Mouse (Mus musculus) midbrain, postnatal 0 days (tissue): Measurements from ENCODE around the gene Armt1. TPM values are rescaled to one million over a fixed set of nuclear protein-coding genes. Genes with fewer than 3 reads are reported as not detected.

Source experiments
- ATAC-seq: fragments of 200-750 bp; cut with Nextera tagmentation; 2 replicates; pipeline ENCODE4 v1.8.0; 2017; ENCODE audit warnings: moderate number of reproducible peaks, mild to moderate bottlenecking, moderate TSS enrichment, moderate library complexity; ENCODE audit not compliant: low FRiP score
- DNase-seq: peaks from one replicate; pipeline ENCODE4 v3.0.0-alpha.2; 2015; ENCODE audit warnings: low spot score
- H3K27ac ChIP-seq: fragments of 300-500 bp; sonication (generic); 2 replicates; pipeline ENCODE4 v1.5.1; 2014; ENCODE audit warnings: low read depth, mild to moderate bottlenecking, low read length, mixed read lengths
- H3K27me3 ChIP-seq: fragments of 300-500 bp; sonication (generic); 2 replicates; pipeline ENCODE4 v1.6.1; 2014; ENCODE audit warnings: low read length, control low read depth, mixed read lengths; ENCODE audit not compliant: insufficient read depth
- H3K36me3 ChIP-seq: fragments of 300-500 bp; sonication (generic); 2 replicates; pipeline ENCODE4 v1.6.1; 2014; ENCODE audit warnings: low read length, control low read depth, mixed read lengths; ENCODE audit not compliant: insufficient read depth
- H3K4me1 ChIP-seq: fragments of 300-500 bp; sonication (generic); 2 replicates; pipeline ENCODE4 v1.6.1; 2014; ENCODE audit warnings: mild to moderate bottlenecking, control low read depth, antibody characterized with exemption, low read length, mixed read lengths; ENCODE audit not compliant: insufficient read depth
- H3K4me2 ChIP-seq: fragments of 300-500 bp; sonication (generic); 2 replicates; pipeline ENCODE4 v1.6.1; 2014; ENCODE audit warnings: low read depth, mild to moderate bottlenecking, low read length, mixed read lengths; ENCODE audit not compliant: poor library complexity, severe bottlenecking
- H3K4me3 ChIP-seq: fragments of 300-500 bp; sonication (generic); 2 replicates; pipeline ENCODE4 v1.5.1; 2014; ENCODE audit warnings: low read depth, mild to moderate bottlenecking, low read length, moderate library complexity
- H3K9ac ChIP-seq: fragments of 300-500 bp; sonication (generic); replicated peaks from 2 replicates; pipeline ENCODE4 v1.6.1; 2014; ENCODE audit warnings: mild to moderate bottlenecking, low read length, moderate library complexity, mixed read lengths; ENCODE audit not compliant: poor library complexity, severe bottlenecking
- H3K9me3 ChIP-seq: fragments of 300-500 bp; sonication (generic); 2 replicates; pipeline ENCODE4 v1.6.1; 2016; ENCODE audit warnings: low read length, control low read depth
- CTCF ChIP-seq: IDR thresholded peaks from 2 replicates; pipeline ENCODE4 v1.5.1; 2016; ENCODE audit warnings: antibody characterized with exemption, mild to moderate bottlenecking
- WGBS: fragments of 180-500 bp; shearing (Covaris S2); extraction: QIAGEN DNeasy Blood & Tissue Kit; methylation state at CpG from one replicate; pipeline ENCODE4 v1.1.7; 2014; 5-methylcytosine and 5-hydroxymethylcytosine counted together
- polyA plus RNA-seq: library from polyadenylated mRNA; unstranded; fragments of >200 nt; fragmentation: Nextera tagmentation; extraction: Ambion mirVana; gene quantifications from 2 replicates; pipeline ENCODE4 v1.2.1, GENCODE M21; 2015
- total RNA-seq: library from RNA; depleted of rRNA; stranded (reverse); fragments of >200 nt; gene quantifications from 2 replicates; pipeline ENCODE4 v1.2.3, GENCODE M21; 2014

Gene Armt1
- total and polyA plus RNA-seq, 2 experiments from 2014 or later: 5.7 to 12.8 TPM

DNA sequence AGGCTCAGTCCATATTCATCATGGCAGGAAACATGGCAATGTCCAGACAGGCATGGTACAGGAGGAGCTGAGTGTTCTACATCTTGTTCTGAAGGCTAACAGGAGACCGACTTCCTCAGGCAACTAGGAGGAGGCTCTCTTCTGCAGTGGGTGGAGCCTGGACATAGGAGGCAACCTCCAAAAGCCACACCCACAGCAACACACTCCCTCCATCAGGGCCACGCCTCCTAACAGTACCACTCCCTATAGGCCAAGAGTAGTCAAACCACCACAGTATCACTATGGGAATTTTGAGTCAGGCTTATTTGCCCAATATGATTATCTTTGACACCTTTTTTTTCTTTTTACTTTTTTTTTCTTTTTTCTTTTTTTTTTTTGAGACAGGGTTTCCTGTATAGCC, 27.9 kb downstream of the Armt1 start:
- no peaks in the 10 kb centered on the region for H3K9me3 ChIP-seq
- no peak overlapping the region for H3K9ac ChIP-seq
- no peaks in the 10 kb centered on the region for H3K4me1 ChIP-seq
- H3K4me3 ChIP-seq: no peak overlapping the region
- ATAC-seq (no peak), DNase-seq (no peak)
- TF ChIP-seq CTCF: no peak
- no peak overlapping the region for H3K4me2 ChIP-seq
- peaks cover 1% of the 10 kb centered on the region; the same call in 1 of the 2 replicates for H3K36me3 ChIP-seq
- no peaks in the 10 kb centered on the region for H3K27me3 ChIP-seq
- 92% methylated on average over 2 of the region's 2 CpGs for WGBS
- no peak overlapping the region for H3K27ac ChIP-seq

- Histone ChIP-seq H3K27me3 (no peaks in the 10 kb centered on the region), H3K9me3 (no peaks in the 10 kb centered on the region), H3K4me2 (no peak overlapping the region), H3K36me3 (no peaks in the 10 kb centered on the region), H3K9ac (no peak overlapping the region), H3K27ac (no peak overlapping the region), H3K4me3 (no peak overlapping the region), H3K4me1 (no peaks in the 10 kb centered on the region)
- no peak for ATAC-seq
- no peak for TF ChIP-seq CTCF
- WGBS: 82% methylated on average over 7 of the region's 7 CpGs
- no peak for DNase-seq
Measured at GRCm38 (mm10) chr10:4465799-4466198, 33.5 kb downstream of the Armt1 start.

DNA sequence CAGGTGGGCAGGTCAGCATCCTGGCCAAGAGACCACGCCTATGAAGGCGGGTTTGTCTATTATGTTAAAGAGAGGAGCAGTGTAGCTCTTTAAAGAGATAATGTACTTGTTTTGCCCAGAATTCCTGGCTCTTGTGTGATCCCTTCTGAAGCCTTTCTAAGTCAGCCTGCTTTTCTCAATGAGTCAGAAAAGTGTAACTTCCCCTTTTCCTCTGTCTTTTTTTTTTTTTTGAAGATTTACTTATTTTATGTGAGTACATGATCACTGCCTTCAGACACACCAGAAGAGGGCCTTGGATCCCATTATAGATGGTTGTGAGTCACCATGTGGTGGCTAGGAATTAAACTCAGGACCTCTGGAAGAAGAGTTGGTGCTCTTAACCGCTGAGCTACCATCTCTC, 37.1 kb downstream of the Armt1 start:
- ATAC-seq (no peak), DNase-seq (no peak)
- no peaks in the 10 kb centered on the region for H3K9me3 ChIP-seq
- H3K27me3 ChIP-seq: no peaks in the 10 kb centered on the region
- no peak overlapping the region for H3K27ac ChIP-seq
- no peak for TF ChIP-seq CTCF
- 91% methylated on average over 3 of the region's 3 CpGs for WGBS
- H3K4me3 ChIP-seq: no peak overlapping the region
- no peaks in the 10 kb centered on the region for H3K4me1 ChIP-seq
- no peak overlapping the region for H3K9ac ChIP-seq
- H3K4me2 ChIP-seq: no peak overlapping the region
- no peaks in the 10 kb centered on the region for H3K36me3 ChIP-seq

DNA sequence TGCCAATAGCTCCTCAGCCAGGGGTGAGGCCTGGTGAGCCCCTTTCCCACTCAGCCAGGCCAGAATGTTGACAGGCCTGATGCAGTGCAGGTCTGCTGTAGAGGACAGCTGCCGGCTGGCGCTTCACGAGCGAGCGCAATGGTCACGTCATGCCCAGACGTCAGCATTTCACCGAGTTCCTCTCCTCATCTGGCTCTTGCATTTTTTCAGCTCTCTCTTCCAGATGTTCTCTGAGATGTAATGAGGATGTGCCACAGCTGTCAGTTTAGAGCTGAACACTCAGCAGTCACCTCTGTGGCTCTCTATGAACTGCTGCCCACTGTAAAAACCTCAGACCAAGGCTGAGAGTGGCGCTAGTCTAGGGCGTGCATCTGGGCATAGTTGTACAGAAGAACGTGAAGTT, 41.3 kb downstream of the Armt1 start:
- Histone ChIP-seq H3K36me3 (no peaks in the 10 kb centered on the region), H3K27ac (no peak overlapping the region), H3K27me3 (no peaks in the 10 kb centered on the region), H3K4me1 (no peaks in the 10 kb centered on the region), H3K9me3 (no peaks in the 10 kb centered on the region), H3K9ac (no peak overlapping the region), H3K4me2 (no peak overlapping the region), H3K4me3 (no peak overlapping the region)
- TF ChIP-seq CTCF: no peak
- DNase-seq (no peak), ATAC-seq (no peak)
- WGBS: 90% methylated on average over 11 of the region's 11 CpGs

- ATAC-seq: no peak
- WGBS: 84% methylated on average over 3 of the region's 3 CpGs
- Histone ChIP-seq H3K4me2 (no peak overlapping the region), H3K36me3 (no peaks in the 10 kb centered on the region), H3K9ac (no peak overlapping the region), H3K27ac (no peak overlapping the region), H3K4me3 (no peak overlapping the region), H3K9me3 (no peaks in the 10 kb centered on the region), H3K27me3 (no peaks in the 10 kb centered on the region), H3K4me1 (no peaks in the 10 kb centered on the region)
- TF ChIP-seq CTCF: no peak
- DNase-seq: no peak
Measured at GRCm38 (mm10) chr10:4475431-4475830, 43.2 kb downstream of the Armt1 start.

DNA sequence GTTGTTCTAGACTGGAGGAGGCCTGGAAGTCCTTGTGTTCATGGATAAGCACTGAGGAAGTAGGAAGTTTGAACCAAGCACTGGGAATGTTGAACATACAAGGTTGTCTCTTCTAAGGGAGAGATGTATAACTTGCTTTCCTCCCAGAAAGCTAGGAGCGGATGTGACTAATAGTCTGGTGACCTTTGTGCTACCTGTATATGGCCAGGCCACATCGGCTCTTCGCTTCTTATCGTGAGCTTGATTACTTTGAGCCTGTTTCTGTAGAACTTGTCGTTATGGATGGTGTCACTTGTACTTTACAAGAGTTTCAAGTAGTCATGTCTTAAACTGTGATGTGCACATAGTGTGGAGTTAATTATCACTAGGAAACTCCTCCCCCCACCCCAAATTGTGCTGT, 44.3 kb downstream of the Armt1 start:
- no peak for TF ChIP-seq CTCF
- no peaks in the 10 kb centered on the region for H3K27me3 ChIP-seq
- no peak overlapping the region for H3K4me2 ChIP-seq
- no peak overlapping the region for H3K4me3 ChIP-seq
- H3K9ac ChIP-seq: no peak overlapping the region
- no peak overlapping the region for H3K27ac ChIP-seq
- ATAC-seq: no peak
- no peak for DNase-seq
- no peaks in the 10 kb centered on the region for H3K36me3 ChIP-seq
- WGBS: 94% methylated on average over 5 of the region's 5 CpGs
- no peaks in the 10 kb centered on the region for H3K9me3 ChIP-seq
- no peaks in the 10 kb centered on the region for H3K4me1 ChIP-seq

DNA sequence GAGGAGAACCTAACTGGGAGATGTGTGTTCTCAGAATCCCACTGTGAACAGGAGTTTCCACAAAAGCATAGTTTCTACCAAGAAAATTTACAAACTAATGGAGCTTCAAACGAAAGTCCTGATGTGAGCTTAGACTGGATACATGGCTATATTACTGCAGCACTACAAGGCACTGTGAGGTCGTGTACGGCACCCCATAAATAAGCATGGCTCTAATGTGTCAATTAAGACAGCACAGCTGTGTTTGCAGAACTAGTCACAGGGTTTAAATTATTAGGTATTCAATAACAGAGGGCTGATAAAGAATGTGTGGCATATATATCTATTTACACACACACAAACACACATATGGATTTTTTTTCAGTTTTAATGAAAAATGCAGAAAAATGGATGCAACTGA, 48.7 kb downstream of the Armt1 start:
- WGBS: 74% methylated on average over 3 of the region's 3 CpGs
- ATAC-seq (no peak), DNase-seq (no peak)
- H3K4me1 ChIP-seq: no peaks in the 10 kb centered on the region
- no peak for TF ChIP-seq CTCF
- no peaks in the 10 kb centered on the region for H3K9me3 ChIP-seq
- no peaks in the 10 kb centered on the region for H3K36me3 ChIP-seq
- no peak overlapping the region for H3K27ac ChIP-seq
- H3K27me3 ChIP-seq: no peaks in the 10 kb centered on the region
- H3K9ac ChIP-seq: no peak overlapping the region
- H3K4me3 ChIP-seq: no peak overlapping the region
- no peak overlapping the region for H3K4me2 ChIP-seq
